Mouse (Mus musculus) heart, adult 2 months (tissue): ENCODE measurements at regions not wholly inside any gene's neighbourhood (a gene's known extent, or its start where the extent isn't known, plus 50 kb on each side); places are given as distances from the start of the nearest gene placed in this dataset.

Source experiments
- DNase-seq, 2 experiments: peaks; one replicate each; pipeline ENCODE4 v3.0.0; 2021
- H3K27ac ChIP-seq: fragments of 200-600 bp; 2 replicates; pipeline ENCODE4 v1.8.1; 2022
- H3K27me3 ChIP-seq: fragments of 200-500 bp; 2 replicates; pipeline ENCODE4 v1.6.1; 2012; ENCODE audit warnings: mild to moderate bottlenecking, low read length, inconsistent platforms, mixed read lengths; ENCODE audit not compliant: control insufficient read depth, insufficient read depth
- H3K36me3 ChIP-seq: fragments of 200-500 bp; 2 replicates; pipeline ENCODE4 v1.6.1; 2012; ENCODE audit warnings: low read length, inconsistent platforms; ENCODE audit not compliant: control insufficient read depth, insufficient read depth
- H3K4me1 ChIP-seq: fragments of 200-500 bp; 2 replicates; pipeline ENCODE4 v1.6.1; 2011; ENCODE audit warnings: low read length; ENCODE audit not compliant: control insufficient read depth, insufficient read depth
- H3K4me3 ChIP-seq: fragments of 200-600 bp; 2 replicates; pipeline ENCODE4 v1.8.1; 2022
- H3K79me2 ChIP-seq: fragments of 200-500 bp; replicated peaks from 2 replicates; pipeline ENCODE4 v1.6.1; 2012; ENCODE audit warnings: mild to moderate bottlenecking, inconsistent platforms, low read length, moderate library complexity, mixed read lengths; ENCODE audit not compliant: control insufficient read depth, insufficient read depth
- H3K9ac ChIP-seq: fragments of 200-500 bp; 2 replicates; pipeline ENCODE4 v1.6.1; 2012; ENCODE audit warnings: low read depth, mild to moderate bottlenecking, control low read depth, inconsistent platforms, low read length, mixed read lengths
- CTCF ChIP-seq: fragments of 200-600 bp; IDR thresholded peaks from 2 replicates; pipeline ENCODE4 v1.8.1; 2022; ENCODE audit warnings: antibody characterized with exemption, mild to moderate bottlenecking, moderate library complexity
- EP300 ChIP-seq: fragments of 200-500 bp; IDR thresholded peaks from 2 replicates; pipeline ENCODE4 v1.6.1; 2011; ENCODE audit warnings: low read depth, low read length, control low read depth; ENCODE audit not compliant: insufficient read depth
- POLR2A ChIP-seq: fragments of 200-500 bp; IDR thresholded peaks from 2 replicates; pipeline ENCODE4 v1.6.1; 2011; ENCODE audit warnings: mild to moderate bottlenecking, low read depth, low read length, control low read depth; ENCODE audit not compliant: insufficient read depth
- WGBS: fragments of 180-500 bp; shearing (Covaris S2); methylation state at CpG from one replicate; pipeline ENCODE4 v1.1.7; 2018; 5-methylcytosine and 5-hydroxymethylcytosine counted together
- intact Hi-C: fragments of 180-260 bp; cut with DNase I; formaldehyde crosslinking; loops from one replicate; pipeline ENCODE4 v1.15.1; 2025

- TF ChIP-seq CTCF (no peak), POLR2A (no peak), EP300 (no peak)
- WGBS = 58% methylated on average over 10 of the region's 10 CpGs
- Histone ChIP-seq H3K27me3 (no peaks in the 10 kb centered on the region), H3K4me1 (peaks cover 14% of the 10 kb centered on the region), H3K9ac (no peak overlapping the region), H3K79me2 (no peaks in the 10 kb centered on the region), H3K36me3 (no peaks in the 10 kb centered on the region), H3K27ac (no peak overlapping the region), H3K4me3 (no peak overlapping the region)
- intact Hi-C loops = loop anchor here (10.0 kb wide), 1 partner anchor 94 kb away; no protein-coding TSS in a partner anchor
- DNase-seq = no peak
These were observed 73.5 kb upstream of the Ptpn1 start for GRCm38 (mm10) chr2:167858346-167858745.

- Histone ChIP-seq H3K27me3 (no peaks in the 10 kb centered on the region), H3K4me1 (peaks cover 18% of the 10 kb centered on the region), H3K27ac (no peak overlapping the region), H3K4me3 (no peak overlapping the region), H3K36me3 (no peaks in the 10 kb centered on the region), H3K9ac (no peak overlapping the region), H3K79me2 (no peaks in the 10 kb centered on the region)
- no peak for DNase-seq
- intact Hi-C loops = loop anchor here (10.0 kb wide), 1 partner anchor 93 kb away; no protein-coding TSS in a partner anchor
- WGBS = 81% methylated on average over 8 of the region's 8 CpGs
- no peak for TF ChIP-seq POLR2A
- TF ChIP-seq CTCF = no peak
- no peak for TF ChIP-seq EP300
These were observed 73.9 kb upstream of the Ptpn1 start for GRCm38 (mm10) chr2:167857911-167858310.

- Histone ChIP-seq H3K27ac (peak overlapping the region; percentile 21), H3K79me2 (no peaks in the 10 kb centered on the region), H3K4me1 (peaks cover 26% of the 10 kb centered on the region), H3K4me3 (no peak overlapping the region), H3K36me3 (no peaks in the 10 kb centered on the region), H3K27me3 (no peaks in the 10 kb centered on the region), H3K9ac (no peak overlapping the region)
- TF ChIP-seq POLR2A = no peak
- peak in 1 of 2 experiments; percentile 55 for DNase-seq
- 50% methylated on average over 10 of the region's 10 CpGs for WGBS
- intact Hi-C loops = loop anchor here (10.0 kb wide), 1 partner anchor 92 kb away; no protein-coding TSS in a partner anchor
These were observed 74.9 kb upstream of the Ptpn1 start for GRCm38 (mm10) chr2:167856920-167857475.

- 75% methylated on average over 3 of the region's 3 CpGs for WGBS
- H3K4me1 ChIP-seq = peaks cover 32% of the 10 kb centered on the region
- intact Hi-C loops = loop anchor here (10.0 kb wide), 1 partner anchor 91 kb away; no protein-coding TSS in a partner anchor
These were observed 75.8 kb upstream of the Ptpn1 start for GRCm38 (mm10) chr2:167856020-167856419.

GRCm38 (mm10) chr2:167854060-167854459 is 77.8 kb upstream of the Ptpn1 start:
- 63% methylated on average over 1 of the region's 1 CpGs for WGBS
- no peaks in the 10 kb centered on the region for H3K27me3 ChIP-seq
- H3K36me3 ChIP-seq = no peaks in the 10 kb centered on the region
- peak overlapping the region; percentile 88; the same call in 1 of the 2 replicates for H3K27ac ChIP-seq
- TF ChIP-seq CTCF (no peak), POLR2A (no peak), EP300 (no peak)
- no peak for DNase-seq
- H3K4me3 ChIP-seq = no peak overlapping the region
- intact Hi-C loops = loop anchor here (10.0 kb wide), 1 partner anchor 89 kb away; no protein-coding TSS in a partner anchor
- H3K4me1 ChIP-seq = peaks cover 26% of the 10 kb centered on the region
- H3K9ac ChIP-seq = no peak overlapping the region
- no peaks in the 10 kb centered on the region for H3K79me2 ChIP-seq

More at GRCm38 (mm10) chr2:167856020-167856419, 75.8 kb upstream of the Ptpn1 start:
- Histone ChIP-seq H3K27ac (no peak overlapping the region; the same call in 1 of the 2 replicates), H3K9ac (no peak overlapping the region), H3K27me3 (no peaks in the 10 kb centered on the region), H3K79me2 (no peaks in the 10 kb centered on the region), H3K4me3 (no peak overlapping the region), H3K36me3 (no peaks in the 10 kb centered on the region)
- no peak for DNase-seq
- TF ChIP-seq EP300 (no peak), POLR2A (no peak), CTCF (no peak)

- Histone ChIP-seq H3K27ac (peak overlapping the region; percentile 88), H3K9ac (peak overlapping the region; percentile 55), H3K27me3 (no peaks in the 10 kb centered on the region), H3K36me3 (no peaks in the 10 kb centered on the region), H3K4me3 (no peak overlapping the region), H3K4me1 (peaks cover 26% of the 10 kb centered on the region), H3K79me2 (no peaks in the 10 kb centered on the region)
- intact Hi-C loops = loop anchor here (10.0 kb wide), 1 partner anchor 89 kb away; no protein-coding TSS in a partner anchor
- 29% methylated on average over 8 of the region's 8 CpGs for WGBS
- TF ChIP-seq POLR2A (peak; percentile 55; the same call in 1 of the 2 replicates), EP300 (peak; percentile 68), CTCF (no peak)
- DNase-seq = peak; percentile 69 to 74
These were observed 78.4 kb upstream of the Ptpn1 start for GRCm38 (mm10) chr2:167853411-167853821.
